Mouse (Mus musculus) left cerebral cortex, postnatal 36 days (tissue): Measurements from ENCODE around the gene Eomes. TPM values are rescaled to one million over a fixed set of nuclear protein-coding genes. Genes with fewer than 3 reads are reported as not detected.
A peak's percentile ranks its signal among the peaks of the same experiment; 100 is the strongest.

Experiments used
- DNase-seq, 2 experiments: peaks; one replicate each; pipeline ENCODE4 v3.0.0; 2021 to 2022; ENCODE audit warnings: low spot score in 2 of 2, mixed read lengths in 1 of 2
- intact Hi-C: fragments of 180-260 bp; cut with DNase I; formaldehyde crosslinking; loops from one replicate; pipeline ENCODE4 v1.15.1; 2025
- total RNA-seq, 2 experiments: library from RNA; stranded (reverse); gene quantifications; 2 replicates each; pipeline ENCODE4 v1.2.3; 2021

The Eomes gene
- total RNA-seq, 2 experiments from 2014 or later: 0.32 TPM; not detected in 1

DNA sequence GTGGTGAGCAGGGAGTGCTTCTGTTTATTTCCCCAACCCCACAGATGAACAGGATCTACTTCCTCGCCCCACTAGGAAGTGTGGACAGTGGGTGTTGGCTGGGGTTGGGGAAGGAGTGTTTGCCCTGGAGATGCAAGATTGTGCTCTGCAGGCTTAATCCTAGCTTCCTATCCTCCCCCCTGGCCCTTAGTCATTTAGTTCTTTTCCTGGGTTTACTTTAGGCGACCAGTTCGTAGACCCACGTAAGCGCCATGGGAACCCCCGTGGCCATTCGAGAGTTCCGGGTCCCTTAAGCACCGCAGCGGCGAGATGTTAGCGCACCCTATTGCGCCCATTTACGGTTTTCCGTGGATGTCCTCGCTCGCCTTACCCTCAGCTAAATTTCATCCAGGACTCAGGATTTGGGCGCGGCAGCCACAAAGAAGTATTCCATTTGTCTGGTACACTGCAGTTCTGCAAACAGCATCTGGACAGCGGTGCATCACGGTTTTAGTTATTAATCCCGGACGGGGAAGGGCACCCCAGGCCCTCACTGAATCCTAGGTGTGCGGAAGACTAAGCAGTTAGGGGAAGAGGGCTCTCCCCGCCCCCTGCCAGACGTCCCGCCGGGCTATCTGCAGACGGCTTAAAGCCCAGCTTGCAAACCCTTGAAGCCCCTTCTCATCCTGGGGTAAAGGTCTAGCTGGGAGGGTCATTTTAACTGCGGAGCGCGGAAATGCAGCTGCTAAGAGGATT lies 8.5 kb downstream of the Eomes start:
- intact Hi-C loops: no loop called here
- DNase-seq: no peak

DNA sequence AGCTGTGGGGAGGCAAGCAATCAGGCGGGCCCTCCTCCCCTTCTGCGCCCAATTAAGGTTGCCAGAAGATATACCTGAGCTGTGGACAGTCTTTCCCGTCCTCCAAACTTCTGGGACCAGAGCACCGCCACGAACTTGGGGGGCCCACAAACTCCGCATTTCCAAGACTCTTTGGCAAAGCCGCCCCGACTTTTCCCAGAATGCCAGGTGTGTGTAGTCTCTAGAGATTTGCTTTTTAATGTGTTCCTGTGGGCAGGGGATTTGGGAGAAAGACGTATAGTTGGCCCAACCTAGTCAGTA lies 9.0 kb downstream of the Eomes start:
- no peak for DNase-seq
- intact Hi-C loops: no loop called here

DNA sequence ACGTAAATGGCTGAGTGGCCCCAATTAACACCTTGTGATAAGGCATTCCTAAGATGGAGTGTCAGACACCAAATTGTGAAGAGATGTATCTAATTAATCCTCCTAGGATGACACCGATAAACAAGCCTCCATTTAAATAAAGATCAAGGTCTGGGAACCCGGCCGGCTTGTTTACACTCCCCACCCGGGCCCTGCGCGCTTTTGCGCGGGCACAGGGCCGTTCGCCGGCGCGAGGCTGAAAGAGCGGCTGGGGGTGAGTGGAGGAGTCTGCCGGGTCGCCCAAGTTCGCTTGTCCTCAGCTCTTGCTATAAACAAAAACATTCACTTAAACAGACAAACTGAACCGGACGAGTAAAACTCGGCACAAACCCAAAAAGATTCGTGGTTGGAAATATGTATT lies 9.6 kb downstream of the Eomes start:
- intact Hi-C loops: loop anchor here (2.0 kb wide), 1 partner anchor 435 kb away; no protein-coding TSS in a partner anchor
- no peak for DNase-seq

DNA sequence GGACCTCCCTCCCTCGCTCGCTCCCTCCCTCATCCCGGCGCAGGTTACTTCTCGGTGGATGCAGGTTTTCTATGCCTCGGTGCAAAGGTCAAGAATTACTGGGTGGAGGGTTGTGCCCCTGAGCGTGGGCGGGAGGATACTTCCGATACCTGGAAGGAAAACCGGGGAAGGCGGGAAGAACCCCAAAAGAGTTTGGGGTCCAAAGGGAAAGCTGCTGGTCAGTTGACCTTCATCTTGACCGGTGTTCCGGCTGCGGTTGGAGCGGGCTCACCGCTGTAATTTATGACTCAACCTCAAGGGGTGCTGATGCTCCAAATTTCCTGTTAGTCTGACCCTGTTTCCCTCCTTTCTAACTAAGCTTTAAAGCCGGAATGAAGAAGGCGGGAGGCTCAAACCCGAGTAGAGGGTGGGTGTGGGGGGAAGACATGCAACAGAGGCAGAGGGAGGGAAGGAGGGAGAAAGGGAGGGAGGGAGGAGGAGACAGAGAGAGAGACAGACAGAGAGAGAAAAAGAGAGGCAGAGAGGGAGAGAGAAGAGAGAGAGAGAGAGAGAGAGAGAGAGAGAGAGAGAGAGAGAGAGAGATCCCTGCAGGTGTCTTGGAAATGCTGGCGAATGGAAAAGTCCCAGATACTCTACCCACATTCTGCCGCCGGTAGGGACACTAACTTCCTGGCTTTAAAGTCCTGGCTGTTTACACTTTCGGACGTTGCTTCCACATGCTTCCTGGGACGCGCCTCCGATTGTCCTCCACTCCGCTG lies 10.3 kb downstream of the Eomes start:
- intact Hi-C loops: loop anchor here (2.0 kb wide), 1 partner anchor 436 kb away; no protein-coding TSS in a partner anchor
- DNase-seq: no peak

DNA sequence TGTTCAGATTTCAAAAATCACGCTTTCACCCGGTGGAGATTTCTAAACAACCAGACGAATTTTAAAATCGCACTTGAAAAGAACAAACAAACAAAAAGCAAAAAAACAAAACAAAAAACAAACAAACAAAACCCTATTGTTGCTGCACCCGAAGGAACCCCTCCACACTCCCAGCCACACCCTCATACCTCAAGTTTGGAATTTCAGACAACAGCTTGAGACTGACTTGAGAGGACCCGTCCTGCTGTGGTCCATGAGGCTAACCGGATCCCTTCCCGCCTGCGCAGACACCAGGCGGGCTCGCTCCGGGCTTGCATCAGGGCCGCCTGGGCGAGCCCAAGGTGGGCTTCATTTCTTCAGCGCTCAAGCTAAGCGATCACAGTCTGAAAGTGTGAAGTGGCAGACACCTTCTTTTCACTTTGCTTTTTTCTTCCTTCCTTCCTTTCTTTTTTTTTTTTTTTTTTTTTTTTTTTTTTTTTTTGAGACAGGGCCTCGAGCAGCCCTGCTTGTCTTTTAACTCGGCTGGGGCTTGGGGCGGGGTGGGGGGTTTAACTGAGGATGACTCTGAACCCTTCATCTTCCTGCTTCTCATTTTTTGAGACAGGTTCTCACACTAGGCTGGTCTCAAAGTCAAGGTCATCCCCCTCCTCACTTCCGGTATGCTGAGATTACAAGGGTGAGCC lies 11.0 kb downstream of the Eomes start:
- no peak for DNase-seq
- intact Hi-C loops: loop anchor here (1.0 to 2.0 kb wide), 2 partner anchors 390 to 436 kb away; no protein-coding TSS in a partner anchor

DNA sequence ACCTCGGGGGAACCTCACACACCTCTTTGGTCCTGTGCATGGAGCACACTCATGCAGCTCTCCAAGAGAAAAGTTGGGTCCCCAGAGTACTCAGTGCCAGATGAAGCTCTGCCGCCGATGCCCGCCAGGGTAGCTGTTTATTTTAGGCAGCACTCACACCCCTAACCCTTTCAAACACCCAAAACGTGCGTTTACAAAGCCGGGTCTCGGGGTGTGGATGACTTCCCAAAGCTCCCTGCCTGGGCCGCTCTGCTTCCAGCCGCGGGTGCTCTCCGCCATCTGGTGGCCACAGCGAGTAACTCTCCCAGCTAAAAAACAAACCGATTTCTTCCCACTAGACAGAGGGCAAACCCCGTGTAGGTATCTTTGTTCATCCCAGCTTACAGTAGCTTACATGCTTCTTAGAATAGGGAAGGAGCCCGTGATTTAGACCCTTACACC lies 11.6 kb downstream of the Eomes start:
- intact Hi-C loops: loop anchor here (1.0 to 10.0 kb wide), 4 partner anchors 325 to 447 kb away; partner anchors contain the start of gene Azi2
- peak in 1 of 2 experiments; percentile 69 for DNase-seq

DNA sequence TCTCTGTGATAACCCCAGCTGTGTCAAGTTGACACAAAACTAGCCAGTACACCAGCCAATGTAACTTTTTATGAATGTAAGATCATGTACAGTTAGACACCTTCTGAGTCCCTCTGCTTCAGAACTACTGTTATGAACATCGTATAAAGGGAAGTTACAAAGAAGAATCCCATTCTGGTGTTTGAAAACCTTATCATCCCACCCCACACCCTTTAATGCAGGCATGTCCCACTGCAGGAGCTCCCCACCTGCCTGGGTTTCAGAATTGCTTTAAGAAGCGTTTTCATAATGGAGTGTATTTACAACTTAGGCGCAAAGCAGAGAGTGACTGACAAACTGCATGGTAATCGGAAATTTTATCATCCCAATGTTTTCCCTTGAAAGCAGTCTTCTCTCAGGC lies 13.2 kb downstream of the Eomes start:
- intact Hi-C loops: loop anchor here (5.0 to 10.0 kb wide), 2 partner anchors 326 to 449 kb away; partner anchors contain the start of gene Azi2
- no peak for DNase-seq

DNA sequence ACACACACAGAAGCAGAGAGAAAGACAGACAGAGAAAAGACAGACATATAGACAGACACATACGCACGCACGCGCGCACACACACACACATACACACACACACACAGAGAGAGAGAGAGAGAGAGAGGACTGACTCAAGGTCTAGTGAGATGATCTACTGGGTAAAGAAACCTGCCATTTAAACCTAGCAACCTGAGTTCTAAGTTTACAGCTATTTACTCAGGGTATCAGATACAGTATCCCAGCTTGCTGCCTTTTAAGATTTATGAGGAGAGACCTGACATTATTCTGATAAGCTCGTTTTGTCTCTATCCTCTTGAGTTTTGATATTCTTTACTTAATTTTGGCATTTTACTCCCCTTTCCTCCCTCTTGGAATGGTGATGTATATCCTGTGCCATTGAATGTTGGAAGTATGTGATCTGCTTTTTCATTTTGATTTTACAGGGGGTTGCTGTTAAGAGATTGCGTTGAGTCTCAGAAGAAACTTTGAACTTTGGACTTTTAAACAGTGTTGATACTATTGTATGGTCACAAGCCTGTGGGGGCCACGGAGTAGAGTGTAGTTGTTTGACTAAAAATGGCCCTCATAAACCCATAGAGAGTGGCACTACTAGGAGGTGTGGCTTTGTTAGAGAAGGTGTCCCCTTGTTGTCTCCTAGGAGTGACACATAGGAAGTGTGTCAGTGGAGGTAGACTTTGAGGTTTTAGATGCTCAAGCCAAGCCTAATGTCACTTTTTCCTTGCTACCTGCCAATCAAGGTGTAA lies 15.1 kb downstream of the Eomes start:
- intact Hi-C loops: loop anchor here (5.0 to 10.0 kb wide), 2 partner anchors 328 to 451 kb away; partner anchors contain the start of gene Azi2
- no peak for DNase-seq

DNA sequence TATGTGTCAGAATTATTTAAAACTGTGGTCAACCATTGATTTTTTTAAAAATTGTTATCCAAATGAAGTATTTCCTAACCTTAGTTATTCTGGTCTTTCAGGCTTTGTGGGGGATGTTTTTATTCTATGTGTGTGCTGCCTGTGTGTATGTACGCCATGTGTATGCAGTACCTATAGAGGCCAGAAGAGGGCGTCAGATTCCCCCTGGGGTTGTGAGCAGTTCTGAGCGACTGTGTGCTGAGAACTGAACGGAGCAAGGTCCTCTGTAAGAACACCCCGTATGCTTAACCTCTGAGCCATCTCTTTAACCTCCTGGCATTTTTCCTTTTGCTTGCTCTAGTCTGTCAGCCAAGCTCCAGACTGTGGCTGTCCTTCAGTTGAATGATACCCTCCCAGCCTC lies 16.1 kb downstream of the Eomes start:
- intact Hi-C loops: loop anchor here (5.0 to 10.0 kb wide), 2 partner anchors 329 to 452 kb away; partner anchors contain the start of gene Azi2
- DNase-seq: no peak

DNA sequence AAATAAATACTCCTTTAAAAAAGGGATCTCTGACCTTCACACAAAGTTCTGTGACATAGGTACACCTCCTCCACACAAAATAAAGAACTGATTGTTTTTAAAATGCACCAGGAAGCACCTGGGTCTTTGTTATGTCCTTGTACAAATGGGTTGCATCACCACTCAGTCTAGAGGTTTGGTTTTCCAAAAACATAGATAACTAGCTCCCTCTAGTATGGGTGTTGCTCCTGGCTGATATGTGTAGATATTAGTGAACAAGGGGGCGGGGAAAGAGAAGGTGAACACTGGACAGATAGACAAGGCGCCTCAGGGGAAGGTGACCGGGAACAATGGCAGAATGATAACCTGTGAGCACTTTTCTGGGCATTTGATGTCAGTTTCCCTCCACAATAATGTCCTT lies 17.9 kb downstream of the Eomes start:
- intact Hi-C loops: loop anchor here (10.0 kb wide), 1 partner anchor 331 kb away; no protein-coding TSS in a partner anchor
- no peak for DNase-seq

DNA sequence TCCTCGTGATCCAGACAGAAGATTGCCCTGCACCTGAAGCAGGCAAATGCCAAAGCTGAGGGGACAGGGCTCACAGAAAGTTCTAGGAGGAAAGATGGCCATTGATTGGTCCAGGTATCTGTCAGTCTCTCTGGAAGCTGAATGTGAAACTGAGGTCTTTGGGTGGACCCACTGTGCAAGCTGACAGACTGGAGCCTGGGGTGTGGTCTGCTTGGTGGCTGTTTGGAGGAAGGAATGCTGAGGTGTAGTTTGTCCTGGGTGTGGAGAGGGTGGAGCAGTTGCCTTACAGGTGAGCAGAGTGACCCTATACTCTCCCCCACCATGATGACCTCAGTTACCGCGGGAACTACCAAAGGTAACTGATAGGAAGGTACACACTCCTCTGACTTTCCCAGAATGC lies 18.9 kb downstream of the Eomes start:
- intact Hi-C loops: loop anchor here (10.0 kb wide), 1 partner anchor 332 kb away; no protein-coding TSS in a partner anchor
- DNase-seq: no peak

DNA sequence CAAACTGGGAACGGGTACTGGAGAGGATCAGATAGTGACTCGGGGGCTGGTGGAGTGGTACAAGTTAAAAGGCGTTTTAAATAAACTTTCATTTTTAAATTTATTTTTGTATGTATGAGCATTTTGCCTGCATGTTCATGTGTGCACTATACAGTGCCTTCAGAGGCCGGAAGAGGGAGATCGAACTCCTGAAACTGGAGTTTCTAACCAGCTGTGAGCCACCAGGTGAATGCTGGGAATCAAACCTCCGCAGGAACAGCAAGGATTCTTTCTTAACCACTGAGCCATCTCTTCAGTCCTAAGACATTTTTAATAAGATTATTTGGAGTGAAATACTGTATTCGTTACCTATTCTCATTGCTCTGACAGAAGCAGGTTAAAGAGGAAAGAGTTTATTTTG lies 20.0 kb downstream of the Eomes start:
- intact Hi-C loops: loop anchor here (10.0 kb wide), 1 partner anchor 333 kb away; no protein-coding TSS in a partner anchor

DNA sequence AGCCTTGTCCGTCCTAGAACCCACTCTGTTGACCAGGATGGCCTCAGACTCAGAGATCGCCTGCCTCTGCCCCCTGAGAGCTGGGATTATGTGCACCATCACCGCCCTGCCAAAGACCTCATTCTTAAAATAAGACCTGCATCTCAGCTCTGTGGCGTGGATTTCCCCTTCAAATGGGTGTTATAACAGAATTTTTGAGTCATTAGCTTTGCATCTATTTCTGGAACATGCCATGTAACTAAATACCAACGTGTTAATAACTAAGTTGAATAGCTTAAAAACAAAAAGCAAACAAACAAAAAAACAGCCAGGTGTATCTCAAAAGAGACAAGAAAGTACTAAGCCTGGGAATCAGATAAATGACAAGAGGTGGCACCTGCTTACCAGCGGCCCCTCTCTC lies 23.0 kb downstream of the Eomes start:
- intact Hi-C loops: no loop called here
- no peak for DNase-seq

More for the DNA sequence above, 20.0 kb downstream of the Eomes start:
- no peak for DNase-seq

DNA sequence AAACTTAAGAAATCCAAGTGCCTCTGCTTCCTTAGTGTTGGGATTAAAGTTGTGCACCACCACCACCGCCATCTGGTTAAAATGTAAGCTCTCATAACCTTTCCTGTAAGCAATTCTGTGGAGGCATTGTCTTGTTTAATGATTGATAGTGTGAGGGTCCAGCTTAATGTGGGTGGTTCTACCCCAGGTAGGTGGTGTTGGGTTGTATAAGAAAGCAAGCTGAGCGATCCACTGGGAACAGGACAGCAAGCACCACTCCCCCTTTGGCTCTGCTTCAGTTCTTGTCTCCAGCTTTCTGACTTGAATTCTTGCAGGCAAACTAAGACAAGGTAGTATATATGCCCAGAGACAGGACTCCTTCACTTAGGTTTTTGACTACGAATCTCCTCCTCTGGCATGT lies 26.6 kb downstream of the Eomes start:
- no peak for DNase-seq
- intact Hi-C loops: no loop called here

DNA sequence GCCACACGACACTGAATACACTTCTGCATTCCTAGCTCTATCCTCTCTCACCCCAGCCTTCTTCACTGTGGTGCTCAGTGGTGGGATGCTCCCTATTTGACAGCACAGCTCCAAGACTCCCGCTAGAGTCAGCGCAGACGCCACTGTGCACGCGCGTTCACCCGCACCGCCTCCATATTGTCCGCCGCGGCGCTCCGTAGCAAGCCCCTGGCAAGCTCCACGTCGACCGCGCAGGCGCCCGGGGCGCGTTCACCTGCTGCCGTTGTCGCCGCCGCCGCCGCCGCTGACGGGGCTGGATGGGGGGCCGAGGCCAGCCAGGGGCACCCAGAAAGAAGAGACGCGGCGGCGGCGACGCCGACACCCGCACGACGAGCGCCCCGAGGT lies 28.0 kb downstream of the Eomes start, which contains the start of gene Golga4:
TSS of gene Golga4 (plus strand) at position 248 of the 384 bp plus-strand sequence.
- intact Hi-C loops: no loop called here
- DNase-seq: peak; percentile 94 to 95

DNA sequence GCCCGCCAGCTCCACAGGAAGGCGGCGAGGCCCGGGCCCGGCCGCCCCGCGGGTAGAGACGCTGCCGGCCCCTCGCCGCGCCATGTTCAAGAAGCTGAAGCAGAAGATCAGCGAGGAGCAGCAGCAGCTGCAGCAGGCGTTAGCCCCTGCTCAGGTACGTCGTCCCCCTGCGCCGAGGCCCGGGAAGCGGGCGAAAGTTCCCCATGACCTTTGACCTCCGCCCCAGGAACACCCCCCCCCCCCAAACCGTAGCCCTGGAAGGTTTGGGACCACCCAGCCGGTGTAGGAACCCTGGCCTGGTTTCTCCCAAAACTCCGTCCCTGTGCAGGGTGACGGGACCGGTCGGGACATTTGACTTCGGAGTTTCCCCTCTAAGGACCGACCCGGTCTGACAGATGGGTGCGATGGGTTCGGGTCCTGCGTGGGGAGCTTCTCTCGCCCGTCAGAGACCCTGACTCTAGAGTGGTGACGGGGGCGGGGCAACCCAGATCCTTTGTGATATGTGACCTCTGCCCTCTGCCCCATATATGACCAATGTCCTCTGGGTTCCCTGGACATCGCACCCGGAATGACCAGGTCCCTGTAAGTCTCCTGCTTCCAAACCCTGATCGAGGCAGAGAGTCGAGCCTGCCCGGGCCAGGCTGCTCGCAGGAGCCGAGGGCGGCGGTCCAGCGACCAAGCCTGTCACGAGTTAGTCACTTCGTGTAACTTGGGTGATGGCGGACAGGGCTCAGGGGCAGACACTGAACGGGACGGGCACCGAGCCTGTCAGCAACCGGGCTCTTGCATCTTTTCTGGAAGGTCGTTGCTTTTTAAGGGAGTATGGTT lies 28.6 kb downstream of the Eomes start:
- DNase-seq: peak in 1 of 2 experiments; percentile 28

DNA sequence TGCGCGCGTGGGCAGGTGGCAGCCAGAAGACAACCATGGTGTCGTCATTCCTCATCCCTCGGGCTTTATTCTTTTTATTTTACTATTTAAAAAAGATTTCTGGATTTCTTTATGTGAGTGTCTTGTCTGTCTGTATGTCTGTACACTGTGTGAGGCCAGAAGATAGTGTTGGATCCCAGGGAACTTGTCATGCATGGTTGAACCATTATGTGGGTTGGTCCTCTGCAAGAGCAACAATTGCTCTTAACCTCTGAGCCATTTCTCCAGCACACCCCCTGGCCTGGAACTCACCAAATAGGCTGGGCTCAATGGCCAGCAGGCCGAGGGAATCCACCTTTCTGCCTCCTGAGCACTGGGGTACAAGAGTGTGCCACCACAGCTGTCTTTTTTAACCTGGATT lies 29.5 kb downstream of the Eomes start:
- intact Hi-C loops: no loop called here
- DNase-seq: no peak

More for the DNA sequence above, 28.6 kb downstream of the Eomes start:
- intact Hi-C loops: no loop called here

DNA sequence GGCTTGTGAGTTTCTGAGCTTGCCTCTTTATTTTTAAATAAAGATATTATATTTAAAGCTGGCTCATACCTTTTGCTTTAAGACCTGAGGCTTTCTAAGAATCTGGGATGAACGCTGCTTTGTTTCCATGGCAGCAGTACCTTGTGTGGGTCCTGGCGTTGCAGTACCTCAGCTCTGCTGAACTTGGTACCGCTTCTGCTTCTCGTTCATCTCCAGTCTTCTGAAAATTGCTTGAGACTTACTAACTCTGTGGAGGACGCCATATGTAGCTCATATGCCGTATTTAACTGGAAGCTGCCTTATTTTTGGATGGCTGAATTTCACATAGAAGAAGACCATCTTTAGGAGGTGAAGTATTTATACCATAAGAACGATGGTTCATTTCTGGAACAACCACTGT lies 30.6 kb downstream of the Eomes start:
- DNase-seq: no peak
- intact Hi-C loops: no loop called here
